Mouse (Mus musculus): ENCODE results near the gene Tmem204. TPM values are rescaled to one million over a fixed set of nuclear protein-coding genes. Genes with fewer than 3 reads are reported as not detected.

Tmem204 gene
- total RNA-seq, 1 experiment = 0.62 TPM

- H3K36me3 ChIP-seq (ENCODE audit: control insufficient read depth, insufficient read depth, low read length, poor library complexity, severe bottlenecking) = peaks cover 17% of the 10 kb centered on the region; the same call in 1 of the 2 replicates
- H3K4me3 ChIP-seq (ENCODE audit: insufficient read depth in 1 of 2, low read depth in 1 of 2, low read length in 2 of 2, poor library complexity in 1 of 2, severe bottlenecking in 1 of 2) = peak overlapping the region; percentile 72 to 75
- DNase-seq (ENCODE audit: low read depth, low spot score) = peak; percentile 8
- H3K9me3 ChIP-seq (ENCODE audit: control insufficient read depth, insufficient read depth, low read depth, low read length) = no peaks in the 10 kb centered on the region
- H3K9ac ChIP-seq (ENCODE audit: insufficient read depth, low read depth, low read length, poor library complexity, severe bottlenecking) = peak overlapping the region; percentile 89
- TF ChIP-seq CHD2 (IDR thresholded peaks at IDR 0.05; ENCODE audit: low read depth, low read length) (no peak), ZC3H11A (IDR thresholded peaks at IDR 0.05; ENCODE audit: borderline replicate concordance, low read depth, low read length) (no peak)
- in situ Hi-C loops (cut with MboI; ENCODE audit: low sequenced_read_pairs in 2 of 2, unreplicated experiment in 2 of 2) = no loop called here
- H3K27ac ChIP-seq (ENCODE audit: insufficient read depth, low read depth, low read length, poor library complexity, severe bottlenecking) = no peak overlapping the region; the same call in 1 of the 2 replicates
- peaks cover 2 to 7% of the 10 kb centered on the region in 2 experiments; a peak in 3 of 4 replicates for H3K4me1 ChIP-seq (ENCODE audit: control insufficient read depth in 2 of 2, insufficient read depth in 2 of 2, low read length in 2 of 2, poor library complexity in 1 of 2)
Measured at GRCm38 (mm10) chr17:25114908-25115645, 31.7 kb upstream of the Tmem204 start.

GRCm38 (mm10) chr17:25112423-25112810 lies 29.0 kb upstream of the Tmem204 start:
- DNase-seq (ENCODE audit: low read depth, low spot score) = no peak
- Histone ChIP-seq H3K36me3 (ENCODE audit: control insufficient read depth, insufficient read depth, low read length, poor library complexity, severe bottlenecking) (peaks cover 26% of the 10 kb centered on the region; the same call in 1 of the 2 replicates), H3K27ac (ENCODE audit: insufficient read depth, low read depth, low read length, poor library complexity, severe bottlenecking) (no peak overlapping the region), H3K4me3 (ENCODE audit: insufficient read depth in 1 of 2, low read depth in 1 of 2, low read length in 2 of 2, poor library complexity in 1 of 2, severe bottlenecking in 1 of 2) (no peak overlapping the region), H3K9ac (ENCODE audit: insufficient read depth, low read depth, low read length, poor library complexity, severe bottlenecking) (no peak overlapping the region), H3K4me1 (ENCODE audit: control insufficient read depth in 2 of 2, insufficient read depth in 2 of 2, low read length in 2 of 2, poor library complexity in 1 of 2) (peaks cover 2 to 7% of the 10 kb centered on the region in 2 experiments; a peak in 3 of 4 replicates), H3K9me3 (ENCODE audit: control insufficient read depth, insufficient read depth, low read depth, low read length) (no peaks in the 10 kb centered on the region)
- in situ Hi-C loops (cut with MboI; ENCODE audit: low sequenced_read_pairs in 2 of 2, unreplicated experiment in 2 of 2) = no loop called here
- TF ChIP-seq MAFK (IDR thresholded peaks at IDR 0.05; ENCODE audit: insufficient read depth, low read depth, low read length) (no peak), CHD2 (IDR thresholded peaks at IDR 0.05; ENCODE audit: low read depth, low read length) (no peak), HCFC1 (IDR thresholded peaks at IDR 0.05; ENCODE audit: borderline replicate concordance, insufficient read depth, low read length) (no peak), ZC3H11A (IDR thresholded peaks at IDR 0.05; ENCODE audit: borderline replicate concordance, low read depth, low read length) (no peak), ZNF384 (IDR thresholded peaks at IDR 0.05; ENCODE audit: low read depth, low read length) (no peak)

- H3K9ac ChIP-seq (ENCODE audit: insufficient read depth, low read depth, low read length, poor library complexity, severe bottlenecking) = no peak overlapping the region
- H3K4me1 ChIP-seq (ENCODE audit: control insufficient read depth in 2 of 2, insufficient read depth in 2 of 2, low read length in 2 of 2, poor library complexity in 1 of 2) = peaks cover 2 to 7% of the 10 kb centered on the region in 2 experiments; a peak in 3 of 4 replicates
- H3K27ac ChIP-seq (ENCODE audit: insufficient read depth, low read depth, low read length, poor library complexity, severe bottlenecking) = no peak overlapping the region
- in situ Hi-C loops (cut with MboI; ENCODE audit: low sequenced_read_pairs in 2 of 2, unreplicated experiment in 2 of 2) = no loop called here
- no peaks in the 10 kb centered on the region for H3K9me3 ChIP-seq (ENCODE audit: control insufficient read depth, insufficient read depth, low read depth, low read length)
- no peak for TF ChIP-seq ZNF384 (IDR thresholded peaks at IDR 0.05; ENCODE audit: low read depth, low read length)
- TF ChIP-seq CHD2 (IDR thresholded peaks at IDR 0.05; ENCODE audit: low read depth, low read length) = no peak
- no peak for TF ChIP-seq HCFC1 (IDR thresholded peaks at IDR 0.05; ENCODE audit: borderline replicate concordance, insufficient read depth, low read length)
- no peak for TF ChIP-seq MAFK (IDR thresholded peaks at IDR 0.05; ENCODE audit: insufficient read depth, low read depth, low read length)
- no peak for TF ChIP-seq ZC3H11A (IDR thresholded peaks at IDR 0.05; ENCODE audit: borderline replicate concordance, low read depth, low read length)
- H3K36me3 ChIP-seq (ENCODE audit: control insufficient read depth, insufficient read depth, low read length, poor library complexity, severe bottlenecking) = peaks cover 30% of the 10 kb centered on the region; the same call in 1 of the 2 replicates
- no peak overlapping the region for H3K4me3 ChIP-seq (ENCODE audit: insufficient read depth in 1 of 2, low read depth in 1 of 2, low read length in 2 of 2, poor library complexity in 1 of 2, severe bottlenecking in 1 of 2)
- DNase-seq (ENCODE audit: low read depth, low spot score) = no peak
Measured at GRCm38 (mm10) chr17:25111739-25112422, 28.5 kb upstream of the Tmem204 start.

- Histone ChIP-seq H3K36me3 (ENCODE audit: control insufficient read depth, insufficient read depth, low read length, poor library complexity, severe bottlenecking) (peaks cover 34% of the 10 kb centered on the region; the same call in 1 of the 2 replicates), H3K9ac (ENCODE audit: insufficient read depth, low read depth, low read length, poor library complexity, severe bottlenecking) (no peak overlapping the region), H3K4me3 (ENCODE audit: insufficient read depth in 1 of 2, low read depth in 1 of 2, low read length in 2 of 2, poor library complexity in 1 of 2, severe bottlenecking in 1 of 2) (no peak overlapping the region), H3K4me1 (ENCODE audit: control insufficient read depth in 2 of 2, insufficient read depth in 2 of 2, low read length in 2 of 2, poor library complexity in 1 of 2) (peaks cover 2 to 7% of the 10 kb centered on the region in 2 experiments; a peak in 3 of 4 replicates), H3K9me3 (ENCODE audit: control insufficient read depth, insufficient read depth, low read depth, low read length) (no peaks in the 10 kb centered on the region), H3K27ac (ENCODE audit: insufficient read depth, low read depth, low read length, poor library complexity, severe bottlenecking) (no peak overlapping the region)
- in situ Hi-C loops (cut with MboI; ENCODE audit: low sequenced_read_pairs in 2 of 2, unreplicated experiment in 2 of 2) = no loop called here
- TF ChIP-seq ZNF384 (IDR thresholded peaks at IDR 0.05; ENCODE audit: low read depth, low read length) (no peak), ZC3H11A (IDR thresholded peaks at IDR 0.05; ENCODE audit: borderline replicate concordance, low read depth, low read length) (no peak), HCFC1 (IDR thresholded peaks at IDR 0.05; ENCODE audit: borderline replicate concordance, insufficient read depth, low read length) (no peak), MAFK (IDR thresholded peaks at IDR 0.05; ENCODE audit: insufficient read depth, low read depth, low read length) (no peak), CHD2 (IDR thresholded peaks at IDR 0.05; ENCODE audit: low read depth, low read length) (no peak)
- no peak for DNase-seq (ENCODE audit: low read depth, low spot score)
Measured at GRCm38 (mm10) chr17:25111220-25111619, 27.8 kb upstream of the Tmem204 start.

All from ES-E14 (cell line).